Mouse (Mus musculus) layer of hippocampus, adult 9-10 months (tissue): Measurements from ENCODE around the gene Syt2.

ENCODE experiments used
- DNase-seq: peaks from one replicate; pipeline ENCODE4 v3.0.0; 2022; ENCODE audit warnings: low spot score

Syt2 gene

GRCm38 (mm10) chr1:134704396-134705306 is 58.2 kb downstream of the Syt2 start:
- DNase-seq: no peak

- no peak for DNase-seq
These were observed 60.1 kb downstream of the Syt2 start for GRCm38 (mm10) chr1:134706549-134706948.

GRCm38 (mm10) chr1:134707516-134707915 is 61.0 kb downstream of the Syt2 start:
- DNase-seq: no peak

GRCm38 (mm10) chr1:134708274-134708673 is 61.8 kb downstream of the Syt2 start:
- no peak for DNase-seq

GRCm38 (mm10) chr1:134708801-134709385 is 62.4 kb downstream of the Syt2 start:
- DNase-seq: no peak

GRCm38 (mm10) chr1:134709411-134710306 is 63.2 kb downstream of the Syt2 start:
- no peak for DNase-seq

GRCm38 (mm10) chr1:134711061-134711460 is 64.6 kb downstream of the Syt2 start:
- no peak for DNase-seq

GRCm38 (mm10) chr1:134711653-134712052 is 65.2 kb downstream of the Syt2 start:
- DNase-seq: no peak

- DNase-seq: no peak
These were observed 66.4 kb downstream of the Syt2 start for GRCm38 (mm10) chr1:134712781-134713299.

GRCm38 (mm10) chr1:134713421-134713969 is 67.0 kb downstream of the Syt2 start:
- no peak for DNase-seq

- no peak for DNase-seq
These were observed 67.7 kb downstream of the Syt2 start for GRCm38 (mm10) chr1:134714166-134714565.

GRCm38 (mm10) chr1:134715092-134715491 is 68.6 kb downstream of the Syt2 start:
- no peak for DNase-seq

GRCm38 (mm10) chr1:134719718-134720304 is 73.3 kb downstream of the Syt2 start:
- DNase-seq: no peak

GRCm38 (mm10) chr1:134721486-134721885 is 75.0 kb downstream of the Syt2 start:
- no peak for DNase-seq

- DNase-seq: no peak
These were observed 76.4 kb downstream of the Syt2 start for GRCm38 (mm10) chr1:134722891-134723290.

- DNase-seq: no peak
These were observed 78.8 kb downstream of the Syt2 start for GRCm38 (mm10) chr1:134725276-134725675.

- no peak for DNase-seq
These were observed 80.0 kb downstream of the Syt2 start for GRCm38 (mm10) chr1:134726480-134726879.

GRCm38 (mm10) chr1:134727256-134727655 is 80.8 kb downstream of the Syt2 start:
- DNase-seq: no peak

GRCm38 (mm10) chr1:134733659-134734058 is 87.2 kb downstream of the Syt2 start:
- no peak for DNase-seq

- DNase-seq: no peak
These were observed 91.0 kb downstream of the Syt2 start for GRCm38 (mm10) chr1:134737463-134737862.

GRCm38 (mm10) chr1:134741433-134741832 is 95.0 kb downstream of the Syt2 start:
- DNase-seq: no peak
